In genomic region chr5:135909646-135910045, GRCm38 (mm10) we compare ENCODE assay signal across 18 mouse cellular contexts. TPM values are rescaled to one million over a fixed set of nuclear protein-coding genes. Genes with fewer than 3 reads are reported as not detected.
DNase-seq lines count a peak whose midpoint lies in the region; ATAC-seq and TF ChIP-seq lines count a peak whose summit lies in the region.
"Had no signal": no experiment of that assay in that cellular context is flagged by ENCODE, and none has a peak within 500 bp of the region (broad histone marks: within the 10 kb centered on the region; RNA-seq: fewer than 3 reads in every experiment).

No protein-coding gene starts in this region.

- H3K36me3 ChIP-seq in heart, adult 2 months (ENCODE audit: control insufficient read depth, insufficient read depth, low read length), result peaks cover 4% of the 10 kb centered on the region
- H3K36me3 ChIP-seq in liver, embryonic 15.5 days (replicated peaks), result peaks cover 51% of the 10 kb centered on the region

- H3K27me3 ChIP-seq in heart, adult 2 months (ENCODE audit: control insufficient read depth, insufficient read depth, low read length), result no peaks in the 10 kb centered on the region
- no peaks in the 10 kb centered on the region for H3K27me3 ChIP-seq in liver, embryonic 15.5 days
- H3K27me3 ChIP-seq: midbrain, embryonic 15.5 days had no signal

- peaks cover 26% of the 10 kb centered on the region for H3K4me1 ChIP-seq in heart, adult 2 months (ENCODE audit: control insufficient read depth, insufficient read depth, low read length)
- peaks cover 69% of the 10 kb centered on the region for H3K4me1 ChIP-seq in liver, embryonic 15.5 days (replicated peaks)

- no peak for ATAC-seq in liver, embryonic 15.5 days (ENCODE audit: insufficient read depth)
- ATAC-seq: CD4-positive, CD25-positive, alpha-beta regulatory T cell, adult 4 months; hindbrain, postnatal 0 days; midbrain, embryonic 15.5 days had no signal

- WGBS in heart, adult 2 months, result 55% methylated on average over 10 of the region's 10 CpGs
- WGBS in liver, embryonic 15.5 days (ENCODE audit: insufficient replicate concordance), result 81% methylated on average over 10 of the region's 10 CpGs

- intact Hi-C loops in heart, adult 2 months (cut with DNase I), result no loop called here

- no peak; the same call in 1 of the 2 replicates for TF ChIP-seq POLR2A in heart, adult 2 months (IDR thresholded peaks at IDR 0.05; ENCODE audit: insufficient read depth, low read depth, low read length)

- H3K27ac ChIP-seq in heart, adult 2 months, result peak overlapping the region; percentile 72
- H3K27ac ChIP-seq in liver, embryonic 15.5 days (replicated peaks), result peak overlapping the region; percentile 69
- H3K27ac ChIP-seq: hindbrain, postnatal 0 days; midbrain, embryonic 15.5 days had no signal

- no peak overlapping the region for H3K4me3 ChIP-seq in heart, adult 2 months
- H3K4me3 ChIP-seq in liver, embryonic 15.5 days (replicated peaks), result no peak overlapping the region
- H3K4me3 ChIP-seq: midbrain, embryonic 15.5 days had no signal

- H3K9me3 ChIP-seq in liver, embryonic 15.5 days (replicated peaks), result no peaks in the 10 kb centered on the region
- H3K9me3 ChIP-seq: midbrain, embryonic 15.5 days had no signal

- TF ChIP-seq CTCF in heart, adult 2 months (IDR thresholded peaks at IDR 0.05), result no peak

- no peak overlapping the region for H3K4me2 ChIP-seq in liver, embryonic 15.5 days
- H3K4me2 ChIP-seq: midbrain, embryonic 15.5 days had no signal

- peak; percentile 65; the same call in 1 of the 2 replicates for TF ChIP-seq EP300 in heart, adult 2 months (IDR thresholded peaks at IDR 0.05; ENCODE audit: insufficient read depth, low read depth, low read length)

- H3K79me2 ChIP-seq in heart, adult 2 months (replicated peaks; ENCODE audit: control insufficient read depth, insufficient read depth, low read length), result no peaks in the 10 kb centered on the region

- DNase-seq in adrenal gland, adult 2 months, result peak; percentile 38
- DNase-seq in adrenal gland, postnatal 36 days, result no peak
- DNase-seq in heart, adult 2 months, result peak in 1 of 2 experiments; percentile 61
- no peak for DNase-seq in heart, adult 8-10 months (ENCODE audit: low spot score)
- peak; percentile 30 to 38 for DNase-seq in lung, adult 18-20 months
- DNase-seq in lung, postnatal 36 days, result no peak
- DNase-seq in layer of hippocampus, adult 9-11 months, result no peak
- DNase-seq: cerebellum, adult 8-10 months; embryo, embryonic 11 days; gastrocnemius, postnatal 36 days; kidney, adult 18-20 months; kidney, postnatal 10 days had no signal

- H3K9ac ChIP-seq in heart, adult 2 months (ENCODE audit: low read depth, low read length), result no peak overlapping the region
- H3K9ac ChIP-seq in liver, embryonic 15.5 days, result no peak overlapping the region
- H3K9ac ChIP-seq: midbrain, embryonic 15.5 days had no signal

RNA-seq across cellular contexts. Expression of gene Hspb1, which starts 21.9 kb away (rescaled TPM):
- total RNA-seq in adrenal gland, adult 2 months (2021), result 100 to 1,000 TPM; 236 to 614 TPM
- polyA plus RNA-seq in adrenal gland, adult 2 months (2012; rRNA removed), result 309 and 678 TPM in 2 replicates
- total RNA-seq in adrenal gland, postnatal 36 days (2021), result 100 to 1,000 TPM in 1 of 2 experiments, 10 to 100 TPM in 1; 85.2 to 330 TPM
- 100 to 1,000 TPM; 434 to 446 TPM for total RNA-seq in heart, adult 2 months (2021)
- polyA plus RNA-seq in heart, adult 2 months (2012; rRNA removed), result 427 and 635 TPM in 2 replicates
- total RNA-seq in heart, adult 8-10 months (2022), result 100 to 1,000 TPM; 312 to 583 (median 421) TPM
- polyA plus RNA-seq in liver, embryonic 15.5 days (2015; fragmentation: Nextera tagmentation; extraction: Ambion mirVana), result 12.6 and 16.1 TPM in 2 replicates
- total RNA-seq: megakaryocyte progenitor cell, adult 5-6 weeks; MEL had no signal

RNA-seq across cellular contexts. Expression of gene Ywhag, which starts 24.8 kb away (rescaled TPM):
- 100 to 1,000 TPM; 563 to 611 TPM for total RNA-seq in adrenal gland, adult 2 months (2021)
- 227 and 268 TPM in 2 replicates for polyA plus RNA-seq in adrenal gland, adult 2 months (2012; rRNA removed)
- 100 to 1,000 TPM; 499 to 690 TPM for total RNA-seq in adrenal gland, postnatal 36 days (2021)
- total RNA-seq in heart, adult 2 months (2021), result 100 to 1,000 TPM; 275 to 304 TPM
- polyA plus RNA-seq in heart, adult 2 months (2012; rRNA removed), result 99.0 and 116 TPM in 2 replicates
- total RNA-seq in heart, adult 8-10 months (2022), result 100 to 1,000 TPM; 265 to 313 (median 289) TPM
- 60.9 and 65.4 TPM in 2 replicates for polyA plus RNA-seq in liver, embryonic 15.5 days (2015; fragmentation: Nextera tagmentation; extraction: Ambion mirVana)

Comparison
In these comparisons a context has a peak if more than half of its experiments do, and no peak if none do; other contexts are left out.
1. DNase-seq: peak in adrenal gland, adult 2 months (single experiment) and lung, adult 18-20 months (2 of 2); none in adrenal gland, postnatal 36 days (0 of 2), heart, adult 8-10 months (single experiment), lung, postnatal 36 days (single experiment) and layer of hippocampus, adult 9-11 months (single experiment).